Mouse (Mus musculus) hindbrain, embryonic 13.5 days (tissue): ENCODE results near the gene Phactr1. TPM values are rescaled to one million over a fixed set of nuclear protein-coding genes. Genes with fewer than 3 reads are reported as not detected.

Source experiments
- ATAC-seq: fragments of 200-750 bp; cut with Nextera tagmentation; 2 replicates; pipeline ENCODE4 v1.8.0; 2017; ENCODE audit warnings: moderate TSS enrichment; ENCODE audit not compliant: low FRiP score
- H3K27ac ChIP-seq: fragments of 300-500 bp; sonication (generic); 2 replicates; pipeline ENCODE4 v1.5.1; 2015; ENCODE audit warnings: inconsistent platforms, mild to moderate bottlenecking, moderate library complexity
- H3K27me3 ChIP-seq: fragments of 300-500 bp; sonication (generic); 2 replicates; pipeline ENCODE4 v1.6.1; 2015; ENCODE audit warnings: mild to moderate bottlenecking, inconsistent platforms
- H3K36me3 ChIP-seq: fragments of 300-500 bp; sonication (generic); 2 replicates; pipeline ENCODE4 v1.6.1; 2015; ENCODE audit warnings: mild to moderate bottlenecking, inconsistent platforms
- H3K4me1 ChIP-seq: fragments of 300-500 bp; sonication (generic); replicated peaks from 2 replicates; pipeline ENCODE4 v1.6.1; 2015; ENCODE audit warnings: inconsistent platforms
- H3K4me2 ChIP-seq: fragments of 300-500 bp; sonication (generic); 2 replicates; pipeline ENCODE4 v1.6.1; 2015; ENCODE audit warnings: inconsistent platforms, mild to moderate bottlenecking, moderate library complexity
- H3K4me3 ChIP-seq: fragments of 300-500 bp; sonication (generic); 2 replicates; pipeline ENCODE4 v1.5.1; 2015; ENCODE audit warnings: mild to moderate bottlenecking, inconsistent platforms
- H3K9ac ChIP-seq: fragments of 300-500 bp; sonication (generic); 2 replicates; pipeline ENCODE4 v1.6.1; 2015; ENCODE audit warnings: mild to moderate bottlenecking, inconsistent platforms
- H3K9me3 ChIP-seq: fragments of 300-500 bp; sonication (generic); 2 replicates; pipeline ENCODE4 v1.6.1; 2016; ENCODE audit warnings: inconsistent platforms
- WGBS: fragments of 180-500 bp; shearing (Covaris S2); methylation state at CpG from one replicate; pipeline ENCODE4 v1.1.7; 2015; 5-methylcytosine and 5-hydroxymethylcytosine counted together
- polyA plus RNA-seq: library from polyadenylated mRNA; unstranded; fragments of >200 nt; fragmentation: Nextera tagmentation; extraction: Ambion mirVana; gene quantifications from 2 replicates; pipeline ENCODE4 v1.2.1, GENCODE M21; 2015

The Phactr1 gene
- polyA plus RNA-seq, 1 experiment from 2014 or later, result 46.9 TPM

DNA sequence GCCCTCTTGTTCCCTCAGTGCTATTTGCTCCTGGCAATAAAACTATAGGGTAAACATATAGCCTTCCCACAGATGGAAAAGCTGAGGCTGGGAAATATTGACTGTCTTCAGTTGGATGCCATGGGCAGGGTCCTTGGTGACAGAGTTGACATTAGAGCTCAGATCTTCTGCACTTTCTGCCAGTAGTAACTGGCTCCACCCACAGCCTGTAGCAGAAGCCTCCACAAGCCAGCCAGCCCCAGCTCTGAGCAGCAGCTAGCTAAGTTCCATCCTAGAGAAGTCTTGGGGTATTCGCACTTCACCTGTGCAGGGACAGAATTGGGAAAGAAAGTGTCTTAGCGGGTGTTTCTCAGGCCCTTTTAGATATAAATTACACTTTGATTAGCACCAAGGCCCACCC is 390.5 kb downstream of the Phactr1 start:
- Histone ChIP-seq H3K9me3 (no peaks in the 10 kb centered on the region), H3K27me3 (no peaks in the 10 kb centered on the region), H3K4me1 (peaks cover 6% of the 10 kb centered on the region; the same call in 1 of the 2 replicates), H3K4me2 (no peak overlapping the region), H3K36me3 (no peaks in the 10 kb centered on the region), H3K27ac (peak overlapping the region; percentile 30; the same call in 1 of the 2 replicates), H3K4me3 (no peak overlapping the region), H3K9ac (no peak overlapping the region)
- 0 out of 2 replicates have a peak, but pooled peaks have one; percentile 21 for ATAC-seq
- 92% methylated on average over 2 of the region's 2 CpGs for WGBS

DNA sequence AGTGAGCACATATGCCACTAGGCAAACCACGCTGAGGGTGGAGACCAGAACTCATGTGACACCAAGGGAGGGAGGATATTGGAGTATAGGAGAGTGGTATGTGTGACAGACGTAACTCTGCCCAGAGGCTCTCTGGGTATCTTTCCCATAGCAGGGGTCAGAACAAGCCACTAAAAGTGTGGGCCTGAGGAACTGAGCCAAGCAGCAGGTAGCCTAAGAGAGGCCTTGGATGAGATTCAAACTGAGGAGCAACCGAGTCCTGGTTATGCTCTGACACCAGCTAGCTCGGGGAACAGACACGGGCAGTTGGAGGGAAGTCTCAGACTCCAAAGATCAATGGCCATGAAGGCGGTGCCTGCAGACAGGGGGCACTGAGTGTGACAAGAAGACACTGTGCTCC is 395.0 kb downstream of the Phactr1 start:
- H3K27me3 ChIP-seq, result no peaks in the 10 kb centered on the region
- no peaks in the 10 kb centered on the region for H3K9me3 ChIP-seq
- ATAC-seq, result no peak
- H3K9ac ChIP-seq, result no peak overlapping the region
- H3K36me3 ChIP-seq, result peaks cover 15% of the 10 kb centered on the region
- no peak overlapping the region for H3K27ac ChIP-seq
- no peak overlapping the region for H3K4me3 ChIP-seq
- no peak overlapping the region for H3K4me2 ChIP-seq
- 83% methylated on average over 6 of the region's 6 CpGs for WGBS
- H3K4me1 ChIP-seq, result peaks cover 6% of the 10 kb centered on the region; the same call in 1 of the 2 replicates

DNA sequence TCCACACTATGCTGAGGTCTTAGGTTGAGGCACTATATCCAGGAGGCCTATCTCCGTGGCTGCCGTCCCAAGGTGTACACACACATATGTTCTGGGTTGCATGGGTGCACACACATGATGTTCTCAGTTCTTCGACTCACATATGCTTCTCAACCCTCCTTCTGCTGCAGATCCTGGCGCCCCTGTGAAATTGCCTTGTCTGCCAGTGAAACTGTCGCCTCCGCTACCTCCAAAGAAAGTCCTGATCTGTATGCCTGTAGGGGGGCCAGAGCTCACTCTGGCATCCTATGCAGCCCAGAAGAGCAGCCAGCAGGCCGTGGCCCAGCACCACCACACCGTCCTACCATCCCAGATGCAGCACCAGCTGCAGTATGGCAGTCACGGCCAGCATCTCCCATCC is 397.1 kb downstream of the Phactr1 start:
- Histone ChIP-seq H3K4me2 (no peak overlapping the region), H3K27ac (no peak overlapping the region), H3K9me3 (no peaks in the 10 kb centered on the region), H3K4me3 (no peak overlapping the region), H3K9ac (no peak overlapping the region), H3K27me3 (no peaks in the 10 kb centered on the region), H3K4me1 (no peaks in the 10 kb centered on the region), H3K36me3 (peaks cover 15% of the 10 kb centered on the region)
- WGBS, result 92% methylated on average over 9 of the region's 9 CpGs
- no peak for ATAC-seq

DNA sequence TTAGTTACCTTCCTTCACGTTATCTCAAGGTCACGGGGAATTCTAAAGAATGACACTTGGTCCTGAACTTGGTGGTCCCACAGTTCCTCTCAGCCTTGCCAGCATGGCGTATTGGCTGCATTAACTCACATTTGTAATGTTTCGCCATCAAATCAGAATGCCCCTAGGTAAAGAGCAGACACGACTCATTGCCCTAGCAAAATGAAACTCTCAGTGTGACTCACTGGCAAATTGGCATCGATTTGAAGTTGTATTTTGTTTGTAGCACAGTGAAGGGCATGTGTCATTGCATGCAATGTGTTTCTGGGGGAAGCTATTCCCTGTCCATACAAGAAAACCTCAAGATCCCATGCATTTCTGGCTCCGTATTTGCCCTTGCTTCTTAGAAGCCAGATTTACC is 404.8 kb downstream of the Phactr1 start:
- WGBS, result 85% methylated on average over 7 of the region's 7 CpGs
- Histone ChIP-seq H3K4me2 (no peak overlapping the region), H3K9me3 (no peaks in the 10 kb centered on the region), H3K36me3 (peaks cover 7% of the 10 kb centered on the region; the same call in 1 of the 2 replicates), H3K27me3 (no peaks in the 10 kb centered on the region), H3K4me3 (no peak overlapping the region), H3K9ac (no peak overlapping the region), H3K27ac (no peak overlapping the region), H3K4me1 (no peaks in the 10 kb centered on the region)
- no peak for ATAC-seq

DNA sequence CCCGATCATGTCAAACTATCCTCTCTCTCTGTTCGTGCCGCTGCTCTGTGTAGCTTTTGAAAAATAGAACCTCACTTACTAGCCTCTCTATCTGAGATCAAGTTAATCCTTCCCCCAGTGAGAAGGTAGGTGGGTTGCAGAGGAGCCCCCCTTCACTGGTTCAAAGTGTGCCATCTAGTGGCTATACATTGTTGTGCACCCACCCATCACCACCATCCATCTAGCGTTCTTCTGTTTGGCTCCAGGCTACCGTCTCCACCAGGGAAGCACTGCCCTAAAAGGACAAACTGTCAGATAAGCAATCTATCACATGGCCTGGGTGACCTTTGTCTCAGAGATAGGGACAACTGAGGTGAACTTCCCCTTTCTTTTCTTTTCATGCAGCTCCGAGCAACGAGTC is 413.9 kb downstream of the Phactr1 start:
- H3K9me3 ChIP-seq, result no peaks in the 10 kb centered on the region
- no peak overlapping the region for H3K9ac ChIP-seq
- H3K27me3 ChIP-seq, result no peaks in the 10 kb centered on the region
- no peak for ATAC-seq
- H3K27ac ChIP-seq, result no peak overlapping the region
- no peak overlapping the region for H3K4me3 ChIP-seq
- H3K4me1 ChIP-seq, result no peaks in the 10 kb centered on the region
- H3K36me3 ChIP-seq, result peaks cover 30% of the 10 kb centered on the region
- WGBS, result 40% methylated on average over 7 of the region's 7 CpGs
- H3K4me2 ChIP-seq, result no peak overlapping the region

DNA sequence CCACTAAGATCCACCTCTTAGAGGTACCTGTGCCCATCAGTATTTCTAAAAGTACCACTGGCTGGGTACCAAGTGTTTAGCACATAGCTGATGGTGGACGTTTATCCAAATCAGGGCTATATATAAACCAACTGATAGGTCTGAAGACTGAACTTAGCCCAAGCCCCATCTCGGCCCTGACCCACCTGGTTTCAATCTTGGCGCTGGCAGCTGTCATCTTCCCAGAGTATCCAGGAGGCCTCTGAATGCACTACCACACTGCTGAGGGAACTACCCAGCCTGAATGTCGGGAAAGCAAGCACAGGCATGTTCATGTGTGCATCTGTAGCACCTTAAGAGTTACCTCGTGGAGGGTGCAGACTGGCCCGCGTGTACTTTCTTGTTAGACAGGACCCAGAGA is 422.5 kb downstream of the Phactr1 start:
- Histone ChIP-seq H3K27me3 (no peaks in the 10 kb centered on the region), H3K36me3 (peaks cover 16% of the 10 kb centered on the region), H3K9ac (no peak overlapping the region), H3K9me3 (peaks cover 3% of the 10 kb centered on the region; the same call in 1 of the 2 replicates), H3K4me2 (no peak overlapping the region), H3K4me1 (no peaks in the 10 kb centered on the region; the same call in 1 of the 2 replicates), H3K4me3 (no peak overlapping the region), H3K27ac (0 out of 2 replicates have a peak overlapping the region, but pooled peaks have one; percentile 55)
- no peak for ATAC-seq
- 89% methylated on average over 7 of the region's 7 CpGs for WGBS

DNA sequence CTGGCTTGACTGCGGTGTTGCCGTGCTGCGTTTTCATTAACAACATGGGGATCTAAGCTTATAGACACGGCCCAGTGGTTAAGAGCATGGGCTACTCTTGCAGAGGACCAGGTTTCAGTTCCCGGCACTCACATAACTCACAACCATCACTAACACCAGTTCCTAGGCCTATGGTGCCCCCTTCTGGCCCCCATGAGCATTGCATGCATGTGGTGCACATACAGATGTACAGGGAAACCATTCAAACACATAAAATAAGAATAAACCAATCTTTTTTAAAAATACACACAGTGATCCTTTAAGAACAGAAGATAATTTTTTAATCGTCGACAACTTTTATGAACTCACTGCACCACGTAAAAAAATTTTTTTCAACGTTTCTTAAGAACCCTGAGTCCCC is 424.1 kb downstream of the Phactr1 start:
- Histone ChIP-seq H3K4me3 (no peak overlapping the region), H3K4me2 (no peak overlapping the region), H3K9ac (no peak overlapping the region), H3K27ac (no peak overlapping the region), H3K9me3 (peaks cover 3% of the 10 kb centered on the region; the same call in 1 of the 2 replicates), H3K27me3 (no peaks in the 10 kb centered on the region), H3K36me3 (peaks cover 8% of the 10 kb centered on the region), H3K4me1 (no peaks in the 10 kb centered on the region; the same call in 1 of the 2 replicates)
- 95% methylated on average over 9 of the region's 9 CpGs for WGBS
- ATAC-seq, result no peak

DNA sequence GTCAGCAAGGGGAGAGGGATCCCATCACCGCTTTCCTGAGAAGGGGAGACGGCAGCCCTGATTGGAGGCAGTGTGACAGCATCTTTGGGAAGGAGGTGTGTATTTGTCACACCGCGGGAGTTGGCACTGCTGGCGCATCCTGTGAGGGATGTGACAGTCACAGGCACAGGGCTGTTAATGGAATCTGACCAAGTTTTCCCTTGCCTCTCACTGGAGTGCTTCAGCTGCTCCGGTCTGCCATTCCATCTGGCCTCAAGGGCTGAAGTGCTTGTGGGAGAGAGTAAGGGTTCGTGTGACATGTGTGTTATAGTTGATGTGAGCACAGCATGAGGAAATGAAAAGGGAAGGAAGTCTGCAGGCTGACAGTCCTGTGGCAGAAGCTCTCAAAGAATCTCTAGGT is 431.9 kb downstream of the Phactr1 start:
- Histone ChIP-seq H3K4me2 (no peak overlapping the region), H3K27me3 (no peaks in the 10 kb centered on the region), H3K36me3 (0 out of 2 replicates have a peak, but pooled peaks cover 4% of the 10 kb centered on the region), H3K27ac (no peak overlapping the region), H3K4me3 (no peak overlapping the region), H3K9ac (no peak overlapping the region), H3K9me3 (no peaks in the 10 kb centered on the region), H3K4me1 (peaks cover 5% of the 10 kb centered on the region)
- ATAC-seq, result no peak
- 72% methylated on average over 7 of the region's 7 CpGs for WGBS

DNA sequence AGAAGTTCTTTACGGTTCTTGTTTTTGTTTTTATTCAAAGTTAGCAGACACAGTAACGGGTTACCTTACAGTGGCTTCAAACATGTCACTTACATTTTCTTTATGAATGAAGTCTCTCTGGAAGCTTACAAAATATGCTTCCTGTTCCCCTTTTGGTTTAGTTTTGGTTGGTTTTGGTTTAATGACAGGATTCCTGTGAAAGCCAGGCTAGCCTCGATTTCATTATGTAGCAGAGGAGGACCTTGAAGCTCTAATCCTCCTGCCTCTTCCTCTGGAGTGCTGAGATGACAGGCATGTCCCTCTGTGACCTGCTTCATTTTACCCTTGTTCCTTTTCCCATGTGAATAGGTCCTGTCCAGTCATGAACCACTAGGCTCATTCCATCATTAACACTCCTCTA is 432.3 kb downstream of the Phactr1 start:
- H3K27me3 ChIP-seq, result no peaks in the 10 kb centered on the region
- H3K4me3 ChIP-seq, result no peak overlapping the region
- no peaks in the 10 kb centered on the region for H3K9me3 ChIP-seq
- no peak overlapping the region for H3K27ac ChIP-seq
- H3K36me3 ChIP-seq, result 0 out of 2 replicates have a peak, but pooled peaks cover 4% of the 10 kb centered on the region
- 88% methylated on average over 3 of the region's 3 CpGs for WGBS
- H3K9ac ChIP-seq, result no peak overlapping the region
- no peak for ATAC-seq
- no peak overlapping the region for H3K4me2 ChIP-seq
- H3K4me1 ChIP-seq, result peaks cover 5% of the 10 kb centered on the region

DNA sequence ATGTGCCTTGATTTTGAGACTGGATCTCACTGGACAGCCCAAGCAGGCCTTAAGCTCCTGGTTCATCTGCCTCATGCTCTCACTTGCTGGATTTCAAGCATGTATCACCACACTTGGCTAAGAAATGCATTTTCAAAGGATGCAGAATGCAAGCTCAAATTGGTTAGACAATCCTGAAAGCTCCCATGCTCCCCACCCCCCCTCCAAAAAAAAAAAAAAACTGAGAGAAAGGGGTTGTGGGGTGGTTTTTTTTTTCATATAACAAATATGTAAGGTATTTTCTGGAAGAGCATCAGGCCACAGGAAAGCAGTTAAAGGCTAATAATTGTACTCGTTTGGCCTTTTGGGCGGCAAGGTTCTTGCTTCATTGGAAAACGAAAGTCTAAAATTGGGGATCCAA is 432.7 kb downstream of the Phactr1 start:
- Histone ChIP-seq H3K27ac (no peak overlapping the region), H3K36me3 (0 out of 2 replicates have a peak, but pooled peaks cover 4% of the 10 kb centered on the region), H3K27me3 (no peaks in the 10 kb centered on the region), H3K4me2 (no peak overlapping the region), H3K4me1 (peaks cover 5% of the 10 kb centered on the region), H3K9me3 (no peaks in the 10 kb centered on the region), H3K9ac (no peak overlapping the region), H3K4me3 (no peak overlapping the region)
- ATAC-seq, result no peak
- WGBS, result 96% methylated on average over 3 of the region's 3 CpGs

DNA sequence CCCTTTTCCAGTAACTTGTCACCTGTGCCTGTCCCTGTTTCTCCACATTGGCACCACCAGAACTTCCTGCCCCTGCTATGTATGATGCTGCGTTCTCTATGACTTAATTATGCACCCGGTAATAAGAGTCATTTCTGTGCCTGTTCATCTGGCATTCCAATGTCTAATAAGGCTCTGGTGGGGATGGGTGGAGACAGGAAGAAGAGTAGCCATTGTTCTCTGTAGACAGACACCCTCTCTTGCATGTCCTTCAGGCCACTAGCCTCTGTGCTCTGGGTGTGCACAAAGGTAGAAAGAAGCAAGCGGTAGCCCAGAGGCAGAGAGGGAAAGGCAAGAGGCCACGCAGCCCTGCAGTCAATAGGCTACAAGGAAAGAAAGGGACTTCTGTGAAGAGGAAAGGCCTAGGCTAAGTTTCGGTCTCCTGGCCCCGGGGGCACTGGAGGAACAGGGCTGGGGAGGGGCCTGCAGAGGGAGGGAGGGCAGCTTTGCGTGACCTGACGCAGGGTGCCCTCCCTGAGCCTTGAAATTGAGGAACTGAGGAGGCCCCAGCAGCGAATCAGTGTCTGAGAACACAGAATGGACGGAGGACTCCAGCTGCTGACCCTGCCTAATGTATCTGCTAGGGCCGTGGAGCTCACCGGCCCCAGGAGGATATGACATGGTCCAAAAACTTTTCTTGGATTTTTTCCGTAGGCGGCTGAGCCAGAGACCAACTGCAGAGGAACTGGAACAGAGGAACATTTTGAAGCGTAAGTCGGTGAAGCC is 442.1 kb downstream of the Phactr1 start:
- Histone ChIP-seq H3K9me3 (no peaks in the 10 kb centered on the region), H3K4me2 (no peak overlapping the region), H3K4me1 (peaks cover 29% of the 10 kb centered on the region), H3K36me3 (no peaks in the 10 kb centered on the region), H3K27ac (no peak overlapping the region; the same call in 1 of the 2 replicates), H3K4me3 (no peak overlapping the region), H3K27me3 (no peaks in the 10 kb centered on the region), H3K9ac (peak overlapping the region; percentile 29; the same call in 1 of the 2 replicates)
- 66% methylated on average over 16 of the region's 16 CpGs for WGBS
- ATAC-seq, result no peak

DNA sequence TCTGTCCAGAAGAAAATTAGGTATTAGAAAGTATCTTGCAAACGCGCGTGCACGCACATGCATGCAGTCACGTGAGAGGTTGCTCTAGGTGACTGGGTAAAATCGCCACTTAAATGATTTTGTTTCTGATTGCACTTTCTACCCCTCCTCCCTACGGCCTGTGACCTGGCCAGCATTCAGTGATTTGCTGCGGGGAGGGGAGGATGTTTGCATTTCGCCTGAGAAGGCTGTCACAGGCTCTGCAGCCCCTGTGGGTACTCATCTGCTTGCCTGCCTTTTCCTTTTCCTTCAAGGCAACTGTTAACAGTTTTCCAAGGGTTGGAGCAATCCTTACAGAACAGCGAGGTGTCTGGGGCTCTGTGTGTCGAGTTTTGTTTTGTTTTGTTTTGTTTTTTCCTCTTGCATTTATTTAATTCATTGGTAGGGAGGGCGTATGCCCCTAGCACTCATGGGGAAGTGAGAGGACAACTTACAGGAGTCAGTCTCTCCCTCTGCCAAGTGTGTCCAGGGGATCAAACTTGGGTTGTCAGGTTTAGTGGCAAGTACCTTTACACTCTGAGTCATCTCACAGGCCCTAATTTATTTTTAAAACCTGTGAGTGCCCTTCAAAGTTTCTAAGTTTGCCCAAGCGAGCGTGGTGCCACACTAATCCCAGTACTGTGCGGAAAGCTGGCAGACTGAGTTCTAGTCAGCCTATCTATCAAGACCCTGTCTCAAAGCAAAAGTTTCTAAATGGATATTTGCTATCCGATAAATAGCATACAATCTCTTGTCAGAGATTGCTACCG is 443.7 kb downstream of the Phactr1 start:
- H3K4me3 ChIP-seq, result no peak overlapping the region
- no peak overlapping the region for H3K27ac ChIP-seq
- 53% methylated on average over 17 of the region's 17 CpGs for WGBS
- no peak overlapping the region for H3K9ac ChIP-seq
- no peak for ATAC-seq
- no peaks in the 10 kb centered on the region for H3K36me3 ChIP-seq
- peaks cover 29% of the 10 kb centered on the region for H3K4me1 ChIP-seq
- no peaks in the 10 kb centered on the region for H3K27me3 ChIP-seq
- H3K9me3 ChIP-seq, result no peaks in the 10 kb centered on the region
- H3K4me2 ChIP-seq, result peak overlapping the region; percentile 8; the same call in 1 of the 2 replicates
